Mouse (Mus musculus) intestine, embryonic 15.5 days (tissue): ENCODE measurements around the gene Ndufa8. TPM values are rescaled to one million over a fixed set of nuclear protein-coding genes. Genes with fewer than 3 reads are reported as not detected.
A peak's percentile ranks its signal among the peaks of the same experiment; 100 is the strongest.

ENCODE experiments used
- ATAC-seq: fragments of 200-750 bp; cut with Nextera tagmentation; 2 replicates; pipeline ENCODE4 v1.8.0; 2017; ENCODE audit warnings: moderate TSS enrichment, moderate library complexity
- H3K27ac ChIP-seq: fragments of 300-500 bp; sonication (generic); 2 replicates; pipeline ENCODE4 v1.5.1; 2015; ENCODE audit warnings: mild to moderate bottlenecking, inconsistent platforms
- H3K27me3 ChIP-seq: fragments of 300-500 bp; sonication (generic); replicated peaks from 2 replicates; pipeline ENCODE4 v1.6.1; 2015; ENCODE audit warnings: inconsistent platforms
- H3K36me3 ChIP-seq: fragments of 300-500 bp; sonication (generic); 2 replicates; pipeline ENCODE4 v1.6.1; 2015; ENCODE audit warnings: inconsistent platforms
- H3K4me1 ChIP-seq: fragments of 300-500 bp; sonication (generic); replicated peaks from 2 replicates; pipeline ENCODE4 v1.6.1; 2015; ENCODE audit warnings: inconsistent platforms
- H3K4me2 ChIP-seq: fragments of 300-500 bp; sonication (generic); replicated peaks from 2 replicates; pipeline ENCODE4 v1.6.1; 2015; ENCODE audit warnings: mild to moderate bottlenecking, inconsistent platforms
- H3K4me3 ChIP-seq: fragments of 300-500 bp; sonication (generic); replicated peaks from 2 replicates; pipeline ENCODE4 v1.5.1; 2015; ENCODE audit warnings: inconsistent platforms
- H3K9ac ChIP-seq: fragments of 300-500 bp; sonication (generic); 2 replicates; pipeline ENCODE4 v1.6.1; 2015; ENCODE audit warnings: inconsistent platforms
- H3K9me3 ChIP-seq: fragments of 300-500 bp; sonication (generic); 2 replicates; pipeline ENCODE4 v1.6.1; 2016; ENCODE audit warnings: inconsistent platforms
- WGBS: fragments of 180-500 bp; shearing (Covaris S2); methylation state at CpG from one replicate; pipeline ENCODE4 v1.1.7; 2015; 5-methylcytosine and 5-hydroxymethylcytosine counted together
- polyA plus RNA-seq: library from polyadenylated mRNA; unstranded; fragments of >200 nt; fragmentation: Nextera tagmentation; extraction: Ambion mirVana; gene quantifications from 2 replicates; pipeline ENCODE4 v1.2.1, GENCODE M21; 2015

The Ndufa8 gene
- 288 and 322 TPM in 2 replicates for polyA plus RNA-seq

GRCm38 (mm10) chr2:36048748-36049566, at the start of gene Ndufa8, which contains the start of gene Morn5:
TSS of gene Ndufa8 (minus strand) at chr2:36049406.
TSS of gene Morn5 (plus strand) at chr2:36049458.
- Histone ChIP-seq H3K9me3 (no peaks in the 10 kb centered on the region), H3K9ac (peak within 1 kb of the TSS; percentile 92), H3K4me2 (peak within 1 kb of the TSS; percentile 60), H3K4me1 (peaks cover 10% of the 10 kb centered on the region; the same call in 1 of the 2 replicates), H3K4me3 (peak within 1 kb of the TSS; percentile 81), H3K27ac (peak within 1 kb of the TSS; percentile 46; the same call in 1 of the 2 replicates), H3K27me3 (no peaks in the 10 kb centered on the region), H3K36me3 (no peaks in the 10 kb centered on the region)
- 1% methylated on average over 44 of the region's 44 CpGs for WGBS
- ATAC-seq, result peak; percentile 99

- Histone ChIP-seq H3K9ac (no peak overlapping the region), H3K36me3 (no peaks in the 10 kb centered on the region), H3K4me3 (no peak overlapping the region), H3K4me2 (no peak overlapping the region), H3K4me1 (peaks cover 12% of the 10 kb centered on the region), H3K27ac (no peak overlapping the region), H3K27me3 (peaks cover 96% of the 10 kb centered on the region), H3K9me3 (no peaks in the 10 kb centered on the region)
- ATAC-seq, result no peak
- WGBS, result 10% methylated on average over 5 of the region's 5 CpGs
These were observed 48.8 kb upstream of the Ndufa8 start for GRCm38 (mm10) chr2:36098021-36098420.

GRCm38 (mm10) chr2:36097129-36097815, 48.1 kb upstream of the Ndufa8 start:
- 8% methylated on average over 18 of the region's 18 CpGs for WGBS
- Histone ChIP-seq H3K4me2 (no peak overlapping the region), H3K9me3 (no peaks in the 10 kb centered on the region), H3K27me3 (peaks cover 93% of the 10 kb centered on the region), H3K4me1 (peaks cover 5% of the 10 kb centered on the region; the same call in 1 of the 2 replicates), H3K36me3 (no peaks in the 10 kb centered on the region), H3K4me3 (no peak overlapping the region), H3K9ac (no peak overlapping the region), H3K27ac (no peak overlapping the region)
- no peak for ATAC-seq

- H3K4me3 ChIP-seq, result no peak overlapping the region
- H3K27me3 ChIP-seq, result peaks cover 95% of the 10 kb centered on the region
- H3K4me2 ChIP-seq, result no peak overlapping the region; the same call in 1 of the 2 replicates
- H3K9me3 ChIP-seq, result no peaks in the 10 kb centered on the region
- H3K27ac ChIP-seq, result no peak overlapping the region
- no peak for ATAC-seq
- H3K4me1 ChIP-seq, result peaks cover 14% of the 10 kb centered on the region
- no peak overlapping the region for H3K9ac ChIP-seq
- WGBS, result 11% methylated on average over 31 of the region's 31 CpGs
- H3K36me3 ChIP-seq, result no peaks in the 10 kb centered on the region
These were observed 44.8 kb upstream of the Ndufa8 start for GRCm38 (mm10) chr2:36093914-36094475.

- Histone ChIP-seq H3K4me1 (peaks cover 14% of the 10 kb centered on the region), H3K4me2 (no peak overlapping the region), H3K27me3 (peaks cover 93% of the 10 kb centered on the region), H3K27ac (no peak overlapping the region), H3K9me3 (no peaks in the 10 kb centered on the region), H3K4me3 (no peak overlapping the region), H3K36me3 (no peaks in the 10 kb centered on the region), H3K9ac (no peak overlapping the region)
- WGBS, result 31% methylated on average over 7 of the region's 7 CpGs
- no peak for ATAC-seq
These were observed 44.1 kb upstream of the Ndufa8 start for GRCm38 (mm10) chr2:36093301-36093700.

- 7% methylated on average over 4 of the region's 4 CpGs for WGBS
- Histone ChIP-seq H3K4me2 (no peak overlapping the region), H3K4me3 (no peak overlapping the region), H3K27ac (no peak overlapping the region), H3K9ac (no peak overlapping the region), H3K36me3 (no peaks in the 10 kb centered on the region), H3K4me1 (peaks cover 14% of the 10 kb centered on the region), H3K9me3 (no peaks in the 10 kb centered on the region), H3K27me3 (peaks cover 93% of the 10 kb centered on the region)
- ATAC-seq, result no peak
These were observed 43.5 kb upstream of the Ndufa8 start for GRCm38 (mm10) chr2:36092748-36093147.

- peak; percentile 91 for ATAC-seq
- 0 out of 2 replicates have a peak overlapping the region, but pooled peaks have one; percentile 4 for H3K9ac ChIP-seq
These were observed 41.9 kb upstream of the Ndufa8 start for GRCm38 (mm10) chr2:36090853-36091741.

GRCm38 (mm10) chr2:36089190-36089589, 40.0 kb upstream of the Ndufa8 start:
- H3K4me2 ChIP-seq, result no peak overlapping the region
- no peak for ATAC-seq
- no peaks in the 10 kb centered on the region for H3K36me3 ChIP-seq
- H3K4me1 ChIP-seq, result peaks cover 14% of the 10 kb centered on the region
- H3K27me3 ChIP-seq, result peaks cover 74% of the 10 kb centered on the region
- no peak overlapping the region for H3K9ac ChIP-seq
- H3K4me3 ChIP-seq, result no peak overlapping the region
- H3K9me3 ChIP-seq, result no peaks in the 10 kb centered on the region
- no peak overlapping the region for H3K27ac ChIP-seq
- 60% methylated on average over 3 of the region's 3 CpGs for WGBS

More at GRCm38 (mm10) chr2:36090853-36091741, 41.9 kb upstream of the Ndufa8 start:
- Histone ChIP-seq H3K27me3 (peaks cover 91% of the 10 kb centered on the region), H3K9me3 (no peaks in the 10 kb centered on the region), H3K27ac (no peak overlapping the region), H3K4me1 (peaks cover 14% of the 10 kb centered on the region), H3K4me3 (peak overlapping the region; percentile 45), H3K36me3 (no peaks in the 10 kb centered on the region), H3K4me2 (peak overlapping the region; percentile 91)
- WGBS, result 5% methylated on average over 70 of the region's 70 CpGs

GRCm38 (mm10) chr2:36085041-36085440, 35.8 kb upstream of the Ndufa8 start:
- Histone ChIP-seq H3K4me2 (no peak overlapping the region), H3K27me3 (peaks cover 37% of the 10 kb centered on the region), H3K9me3 (no peaks in the 10 kb centered on the region), H3K4me1 (no peaks in the 10 kb centered on the region), H3K4me3 (no peak overlapping the region), H3K27ac (no peak overlapping the region), H3K9ac (no peak overlapping the region), H3K36me3 (no peaks in the 10 kb centered on the region)
- 96% methylated on average over 1 of the region's 1 CpGs for whole genome bisulfite sequencing
- no peak for ATAC-seq

- Histone ChIP-seq H3K27ac (no peak overlapping the region), H3K36me3 (no peaks in the 10 kb centered on the region), H3K4me2 (no peak overlapping the region), H3K9ac (no peak overlapping the region), H3K4me1 (no peaks in the 10 kb centered on the region), H3K9me3 (no peaks in the 10 kb centered on the region), H3K27me3 (peaks cover 18% of the 10 kb centered on the region), H3K4me3 (no peak overlapping the region)
- WGBS, result 85% methylated on average over 9 of the region's 9 CpGs
- ATAC-seq, result no peak
These were observed 33.8 kb upstream of the Ndufa8 start for GRCm38 (mm10) chr2:36082802-36083580.

GRCm38 (mm10) chr2:36081446-36081845, 32.2 kb upstream of the Ndufa8 start:
- WGBS, result 13% methylated on average over 9 of the region's 9 CpGs
- ATAC-seq, result peak; percentile 71
- no peak overlapping the region for H3K4me2 ChIP-seq

More at GRCm38 (mm10) chr2:36081446-36081845, 32.2 kb upstream of the Ndufa8 start:
- 0 out of 2 replicates have a peak, but pooled peaks cover 3% of the 10 kb centered on the region for H3K4me1 ChIP-seq
- H3K27me3 ChIP-seq, result peaks cover 8% of the 10 kb centered on the region; the same call in 1 of the 2 replicates
- H3K36me3 ChIP-seq, result no peaks in the 10 kb centered on the region
- H3K9me3 ChIP-seq, result no peaks in the 10 kb centered on the region
- no peak overlapping the region for H3K9ac ChIP-seq
- H3K4me3 ChIP-seq, result no peak overlapping the region
- no peak overlapping the region for H3K27ac ChIP-seq
